Mouse (Mus musculus) thymus, adult 2 months (tissue): Measurements from ENCODE around the gene Tmem131l.

Experiments
- CTCF ChIP-seq: fragments of 200-500 bp; IDR thresholded peaks from 2 replicates; pipeline ENCODE4 v1.5.1; 2012; ENCODE audit warnings: mild to moderate bottlenecking, control low read depth, low read length, moderate library complexity, borderline replicate concordance; ENCODE audit not compliant: control insufficient read depth, poor library complexity, insufficient read depth; ENCODE audit errors: extremely low read depth
- POLR2A ChIP-seq: fragments of 200-500 bp; IDR thresholded peaks from 2 replicates; pipeline ENCODE4 v1.6.1; 2012; ENCODE audit warnings: mild to moderate bottlenecking, low read length, control low read depth, moderate library complexity; ENCODE audit not compliant: control insufficient read depth, poor library complexity, insufficient read depth; ENCODE audit errors: extremely low read depth

DNA sequence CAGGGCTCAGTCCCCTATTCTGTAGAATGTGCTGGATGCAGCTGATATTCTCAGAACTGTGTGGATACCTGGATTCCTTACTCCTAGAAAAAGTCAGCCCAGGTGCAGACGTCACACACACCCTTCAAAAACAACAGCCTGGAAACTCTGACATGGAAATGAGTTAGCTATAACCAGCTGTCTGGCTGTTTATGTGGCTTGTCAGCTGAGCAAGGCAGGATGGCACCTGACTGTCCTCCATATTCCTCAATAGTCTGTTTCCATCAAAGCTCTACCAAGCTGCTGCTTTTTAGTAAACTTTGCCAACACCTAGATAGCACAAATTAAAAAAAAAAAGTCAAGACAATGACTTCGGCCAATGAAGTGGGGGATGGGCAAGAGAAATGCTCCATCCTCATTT is 66.6 kb downstream of the Tmem131l start:
- TF ChIP-seq CTCF (no peak), POLR2A (no peak)
